Mouse (Mus musculus): ENCODE measurements around the gene Retnlb. TPM values are rescaled to one million over a fixed set of nuclear protein-coding genes. Genes with fewer than 3 reads are reported as not detected.
"Not testable (repeated sequence)": the region's sequence is repeated elsewhere in the genome, so short reads cannot be mapped to it uniquely, and the experiment has no call there.

Retnlb gene
- total RNA-seq (2021) = not detected

DNA sequence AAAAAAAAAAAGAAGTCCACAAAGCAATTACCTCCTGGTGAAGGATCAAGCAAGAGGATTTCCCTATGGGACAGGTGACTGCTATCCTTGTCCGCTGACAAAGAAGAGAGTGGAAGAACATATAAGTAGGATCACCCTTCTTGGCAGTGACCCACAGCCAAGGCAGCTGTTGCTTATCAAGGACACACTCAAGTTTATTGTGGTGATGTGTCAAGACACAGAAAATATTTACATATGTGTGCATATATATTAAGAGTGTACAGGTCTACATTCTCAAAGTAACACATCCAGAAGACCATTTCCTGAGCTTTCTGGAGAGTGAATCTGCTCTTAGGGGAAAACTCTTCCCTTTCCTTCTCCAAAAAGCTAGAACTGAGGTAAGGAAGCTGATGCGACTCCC, at the start of gene Retnlb:
TSS of gene Retnlb (plus strand) at position 162 of the 400 bp plus-strand sequence.
- intact Hi-C loops (cut with DNase I) = no loop called here
- no peak for DNase-seq (ENCODE audit: low spot score)

DNA sequence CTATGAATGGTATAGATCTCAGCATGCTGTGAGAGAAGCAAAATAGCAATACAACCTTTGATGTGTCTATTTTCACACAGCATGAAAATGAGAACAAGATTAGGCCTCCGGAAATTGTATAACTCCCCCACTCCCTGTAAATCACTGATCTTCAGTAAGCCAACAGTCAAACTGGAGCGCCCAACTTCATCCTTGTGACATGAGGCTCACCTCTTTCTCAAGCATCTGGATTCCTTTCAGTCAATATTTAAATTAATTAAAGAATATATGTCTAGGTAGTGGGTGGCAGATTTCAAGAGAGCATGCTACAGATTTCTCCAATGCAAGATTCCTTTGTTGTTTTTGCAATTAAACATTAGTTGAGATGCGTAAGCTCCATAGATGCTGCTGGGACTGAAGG, 47.5 kb upstream of the Retnlb start:
- intact Hi-C loops (cut with DNase I) = no loop called here

DNA sequence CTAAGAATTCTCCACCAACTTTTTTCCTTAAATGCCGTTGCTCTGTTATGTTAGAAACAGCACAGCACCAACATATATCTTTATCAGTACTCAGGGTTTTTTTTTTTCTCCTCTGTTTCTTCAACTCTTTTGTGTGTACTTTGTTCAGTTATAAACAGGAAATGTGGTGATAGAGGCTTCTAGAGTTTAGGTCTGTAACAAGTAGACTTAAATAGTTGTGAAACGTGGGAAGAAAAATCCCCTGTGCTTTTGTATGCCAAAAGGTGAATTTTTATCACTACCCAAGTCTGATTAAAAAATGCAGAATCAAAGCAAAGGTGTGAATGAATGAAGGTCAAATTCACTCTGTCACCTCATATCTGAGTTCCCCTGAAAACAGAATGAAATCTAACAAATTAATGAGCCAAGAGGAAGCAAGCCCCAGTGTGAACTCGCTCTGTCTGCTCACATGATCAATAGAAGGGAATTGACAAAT, 44.6 kb upstream of the Retnlb start, which contains the start of gene Trat1:
TSS of gene Trat1 (minus strand) at position 51 of the 475 bp plus-strand sequence.
- no peak for DNase-seq (ENCODE audit: low spot score)
- intact Hi-C loops (cut with DNase I) = no loop called here

More for the DNA sequence above, 47.5 kb upstream of the Retnlb start:
- no peak for DNase-seq (ENCODE audit: low spot score)

DNA sequence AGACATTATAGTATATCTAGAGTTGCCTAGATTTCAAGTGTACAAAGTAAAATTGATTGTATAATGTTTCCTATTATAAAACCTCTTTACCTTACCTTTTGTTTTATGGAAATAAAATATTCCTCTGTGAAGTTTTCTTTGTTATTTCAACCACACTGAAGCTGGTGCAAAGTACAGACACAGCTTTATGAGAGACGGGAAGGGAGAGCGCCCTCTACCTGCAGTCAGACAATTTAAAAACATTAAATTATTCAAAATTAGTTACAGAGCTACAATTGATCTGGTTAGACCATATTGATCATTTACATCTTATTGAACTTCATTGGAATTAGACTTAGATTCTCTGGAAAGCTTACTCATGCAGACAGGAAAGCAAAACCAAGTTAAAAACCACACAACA, 39.4 kb upstream of the Retnlb start:
- intact Hi-C loops (cut with DNase I) = no loop called here
- no peak for DNase-seq (ENCODE audit: low spot score)

DNA sequence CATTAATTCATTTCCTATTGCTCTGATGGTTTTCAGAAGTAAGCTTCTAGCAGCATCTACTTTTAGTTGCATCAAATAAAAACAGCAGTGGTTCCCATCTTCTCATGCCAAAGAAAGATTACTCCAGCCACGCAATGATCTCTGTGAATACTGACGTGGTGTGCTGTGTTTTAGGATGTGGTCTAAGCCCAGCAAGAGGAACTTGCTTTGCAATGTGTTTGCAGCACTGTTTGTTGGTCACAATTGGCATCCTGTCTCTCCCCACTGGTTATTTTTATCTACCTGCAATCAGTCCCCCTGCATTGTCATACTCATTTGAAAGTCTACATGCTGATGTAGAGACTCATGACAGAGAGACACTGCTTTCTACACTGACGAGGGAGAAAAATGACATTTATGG, 30.4 kb upstream of the Retnlb start:
- intact Hi-C loops (cut with DNase I) = no loop called here

DNA sequence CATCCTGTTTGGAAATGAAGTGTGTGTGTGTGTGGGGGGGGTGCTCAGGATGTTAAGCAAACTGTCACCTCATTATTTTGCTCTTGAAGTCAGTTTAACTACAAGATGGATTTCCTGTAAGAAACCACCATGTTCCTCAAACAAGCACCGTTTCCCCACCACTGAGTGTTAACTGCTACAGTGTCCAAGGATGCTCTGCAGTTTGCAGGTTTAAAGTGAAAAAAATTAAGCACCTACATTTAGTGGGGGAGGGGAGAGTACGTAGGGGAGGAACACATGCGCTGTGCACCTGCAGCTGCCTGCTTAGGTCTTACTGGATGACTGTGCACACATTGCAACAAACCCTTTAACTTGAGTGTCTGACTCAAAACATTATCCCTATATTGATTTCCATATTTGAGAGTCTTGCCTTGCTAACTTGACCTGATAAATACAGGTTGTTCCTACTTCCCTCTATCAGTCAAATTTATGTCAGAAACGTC, 27.9 kb upstream of the Retnlb start:
- no peak for DNase-seq (ENCODE audit: low spot score)
- intact Hi-C loops (cut with DNase I) = no loop called here

More for the DNA sequence above, 30.4 kb upstream of the Retnlb start:
- DNase-seq (ENCODE audit: low spot score) = no peak

DNA sequence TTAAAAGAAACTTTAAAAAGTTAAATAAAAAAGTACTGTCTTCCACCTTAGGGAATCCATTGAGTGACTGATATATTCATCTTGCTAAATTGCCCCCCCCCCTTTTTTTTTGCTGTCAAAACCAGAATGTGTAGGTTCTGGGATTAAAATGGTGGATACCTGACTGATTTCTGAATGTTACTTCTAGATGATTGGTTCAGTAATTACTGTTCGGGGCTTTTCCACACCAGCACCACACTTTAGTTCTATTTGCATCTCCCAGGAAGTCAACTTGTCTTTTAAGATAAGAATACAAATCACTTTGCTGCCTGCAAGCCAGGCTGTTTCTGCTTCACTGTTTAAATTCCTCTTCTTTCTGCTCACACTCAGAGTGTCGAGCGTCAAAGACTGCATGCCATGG, 18.4 kb upstream of the Retnlb start:
- DNase-seq (ENCODE audit: low spot score) = no peak
- intact Hi-C loops (cut with DNase I) = no loop called here

DNA sequence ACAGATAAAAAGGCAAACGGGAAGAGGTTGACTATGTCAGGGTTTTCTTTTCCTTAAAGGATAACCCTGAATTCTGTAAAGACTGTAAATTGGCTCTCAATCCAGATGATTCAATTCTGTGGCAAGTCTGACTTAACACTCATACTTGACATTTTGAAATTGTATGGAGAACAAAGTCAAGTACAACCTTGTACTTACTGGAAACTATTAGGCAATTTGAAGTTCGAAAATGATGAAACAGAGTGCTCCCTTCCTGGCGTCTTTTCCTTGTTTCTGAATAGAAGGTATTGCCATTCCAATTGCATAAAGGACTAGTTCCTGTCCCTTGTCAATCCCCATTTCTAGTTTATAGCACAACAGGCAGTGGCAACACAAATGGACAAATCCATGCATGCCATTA, 17.2 kb upstream of the Retnlb start:
- DNase-seq (ENCODE audit: low spot score) = no peak
- intact Hi-C loops (cut with DNase I) = no loop called here

DNA sequence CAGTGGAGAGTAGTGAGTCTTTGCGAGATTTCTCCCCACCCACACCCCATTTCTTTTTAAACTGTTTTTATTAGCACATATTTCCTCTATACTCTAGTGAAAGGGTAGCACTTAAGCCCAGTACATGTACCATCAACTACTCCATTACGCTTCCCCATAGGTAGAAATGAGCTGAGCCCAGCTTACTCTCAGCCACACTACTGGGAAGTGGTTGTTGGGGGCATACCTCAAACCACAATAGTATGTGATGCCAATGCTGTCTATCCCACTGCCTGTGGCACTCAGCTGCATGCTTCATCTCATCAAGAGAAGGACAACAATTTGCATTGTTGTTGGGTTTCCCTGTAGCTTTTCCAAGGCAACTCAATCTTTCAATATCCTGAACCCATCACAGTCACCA, 15.8 kb upstream of the Retnlb start:
- DNase-seq (ENCODE audit: low spot score) = no peak
- intact Hi-C loops (cut with DNase I) = no loop called here

DNA sequence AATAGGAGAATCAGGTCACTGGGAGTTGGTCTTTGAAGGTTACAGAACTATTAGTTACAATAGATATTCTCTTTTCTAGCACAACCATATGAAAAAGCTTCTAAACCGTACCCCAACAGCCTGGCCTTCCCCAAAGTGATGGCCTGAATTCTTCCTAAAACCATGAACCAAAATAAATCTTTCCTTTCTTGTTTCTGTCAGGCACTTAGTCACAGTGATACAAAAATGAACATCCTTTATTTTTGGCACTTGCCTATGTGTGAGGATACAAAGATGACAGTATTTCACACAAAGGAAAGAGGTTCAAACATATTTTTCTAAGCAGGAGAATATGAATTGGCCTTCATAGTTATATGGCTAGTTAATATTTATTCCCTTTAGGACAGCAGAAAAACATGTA, 11.2 kb upstream of the Retnlb start:
- intact Hi-C loops (cut with DNase I) = no loop called here
- DNase-seq (ENCODE audit: low spot score) = no peak

DNA sequence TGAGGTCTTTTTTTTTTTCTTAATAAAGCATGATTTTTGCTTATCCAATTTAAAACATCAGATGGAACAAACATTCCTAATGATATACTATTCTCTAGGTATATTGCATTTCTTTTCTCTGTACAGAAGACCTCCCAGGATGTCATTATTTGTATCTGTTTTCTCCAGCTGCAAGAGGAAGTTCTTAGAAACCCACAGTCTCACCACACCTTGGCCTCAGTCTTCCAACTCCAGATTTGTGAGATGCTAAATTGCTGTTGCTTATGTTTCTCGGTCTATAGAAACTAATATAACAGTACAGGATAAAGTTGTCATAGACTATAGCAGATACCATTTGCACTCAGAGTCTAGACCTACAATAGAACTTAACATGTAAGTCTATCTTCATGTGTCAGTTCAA, 10.1 kb upstream of the Retnlb start:
- DNase-seq (ENCODE audit: low spot score) = no peak
- intact Hi-C loops (cut with DNase I) = no loop called here

DNA sequence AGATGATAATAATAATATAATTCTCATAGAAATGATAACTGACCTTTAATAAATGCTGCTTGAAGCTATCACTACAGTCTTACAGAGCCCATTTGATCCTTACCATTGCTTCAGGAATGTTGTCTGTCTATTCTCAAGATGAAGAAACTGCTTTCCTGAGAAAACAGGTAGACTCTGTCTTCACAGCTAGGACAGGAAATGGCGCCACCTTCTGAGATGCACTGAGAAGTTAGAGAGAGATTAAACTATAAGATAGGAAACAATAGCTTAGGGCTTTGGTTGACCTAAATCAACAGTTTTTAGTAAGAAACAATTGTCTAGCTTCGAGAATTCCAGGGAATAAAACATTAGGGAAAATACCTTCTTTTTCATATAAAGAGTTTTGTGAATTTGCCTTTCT, 7.3 kb upstream of the Retnlb start:
- no peak for DNase-seq (ENCODE audit: low spot score)
- intact Hi-C loops (cut with DNase I) = no loop called here

DNA sequence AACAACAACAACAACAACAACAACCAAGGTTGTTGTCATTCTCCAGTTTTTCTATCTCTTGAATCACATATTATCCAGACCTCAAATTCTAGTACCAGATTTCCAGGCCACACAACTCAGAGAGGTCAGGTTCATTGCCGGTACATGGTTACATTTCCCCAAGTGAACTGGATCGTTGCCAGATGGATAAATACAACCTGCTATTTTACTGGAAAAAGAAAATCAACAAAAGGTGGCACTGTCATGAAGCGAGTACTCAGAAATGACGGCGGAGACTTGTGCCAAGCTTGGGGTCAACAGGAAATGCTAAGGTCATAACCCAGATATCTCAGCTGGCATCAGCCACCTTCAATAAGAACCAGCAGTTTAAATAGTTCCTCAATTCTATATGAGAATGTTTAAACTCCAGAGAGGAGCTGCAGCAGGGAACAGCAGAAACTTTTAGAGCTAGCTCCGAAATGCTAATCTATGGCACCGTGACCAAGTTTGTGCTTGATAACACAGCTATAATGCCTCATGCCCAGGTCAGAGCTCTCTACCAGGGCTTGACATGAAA, 4.7 kb upstream of the Retnlb start:
- DNase-seq (ENCODE audit: low spot score) = no peak
- intact Hi-C loops (cut with DNase I) = no loop called here

DNA sequence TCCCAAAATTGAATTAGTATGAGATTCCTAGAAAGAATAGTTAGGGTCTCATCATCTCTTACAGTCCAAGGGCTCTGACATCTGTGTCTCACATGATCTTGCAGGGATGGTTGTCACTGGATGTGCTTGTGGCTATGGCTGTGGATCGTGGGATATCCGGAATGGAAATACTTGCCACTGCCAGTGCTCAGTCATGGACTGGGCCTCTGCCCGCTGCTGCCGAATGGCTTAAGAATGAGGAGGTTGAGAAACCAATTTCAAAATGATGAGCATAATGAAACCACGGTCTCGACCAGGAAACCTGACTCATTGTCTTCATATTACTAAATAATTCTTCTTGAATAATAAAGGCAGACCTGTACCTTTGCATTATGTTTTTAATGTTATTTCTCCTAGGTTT, 1.9 kb downstream of the Retnlb start:
- intact Hi-C loops (cut with DNase I) = no loop called here
- DNase-seq (ENCODE audit: low spot score) = no peak

DNA sequence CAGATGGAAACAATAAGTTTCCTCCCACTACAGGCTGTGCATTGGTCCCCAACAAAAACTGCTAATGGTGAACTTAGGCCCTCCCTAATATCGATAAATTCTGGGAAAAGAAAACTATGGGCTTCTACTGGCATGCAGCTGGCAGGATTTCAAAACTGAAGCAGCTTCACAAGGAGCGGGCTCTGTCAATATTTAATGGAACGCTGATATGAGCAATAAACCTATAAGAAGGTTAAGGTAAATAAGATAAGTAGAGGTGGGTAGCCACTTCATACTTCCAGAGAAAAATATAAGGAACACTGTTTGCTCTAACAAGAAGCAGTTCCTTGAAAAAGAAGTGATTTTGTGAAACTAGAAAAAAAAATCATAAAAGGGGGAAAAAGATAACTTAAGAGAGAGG, 9.8 kb downstream of the Retnlb start:
- DNase-seq (ENCODE audit: low spot score) = no peak
- intact Hi-C loops (cut with DNase I) = no loop called here

DNA sequence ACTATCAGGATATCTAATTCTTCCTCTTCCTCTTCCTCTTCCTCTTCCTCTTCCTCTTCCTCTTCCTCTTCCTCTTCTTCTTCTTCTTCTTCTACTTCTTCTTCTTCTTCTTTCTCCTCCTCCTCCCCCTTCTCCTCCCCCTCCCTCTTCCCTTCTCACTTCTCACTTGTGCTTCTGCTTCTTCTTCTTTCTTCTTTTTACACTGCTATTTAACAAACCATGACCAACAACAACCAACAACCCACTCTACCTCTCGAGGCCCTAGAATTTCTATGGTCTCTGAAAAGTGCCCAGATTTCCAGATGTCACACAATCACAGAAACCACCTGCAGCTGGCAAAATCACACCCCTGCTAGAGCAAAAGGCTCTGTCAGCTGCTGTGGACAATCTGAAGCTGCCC, 11.0 kb downstream of the Retnlb start:
- DNase-seq (ENCODE audit: low spot score) = no peak
- intact Hi-C loops (cut with DNase I) = no loop called here

DNA sequence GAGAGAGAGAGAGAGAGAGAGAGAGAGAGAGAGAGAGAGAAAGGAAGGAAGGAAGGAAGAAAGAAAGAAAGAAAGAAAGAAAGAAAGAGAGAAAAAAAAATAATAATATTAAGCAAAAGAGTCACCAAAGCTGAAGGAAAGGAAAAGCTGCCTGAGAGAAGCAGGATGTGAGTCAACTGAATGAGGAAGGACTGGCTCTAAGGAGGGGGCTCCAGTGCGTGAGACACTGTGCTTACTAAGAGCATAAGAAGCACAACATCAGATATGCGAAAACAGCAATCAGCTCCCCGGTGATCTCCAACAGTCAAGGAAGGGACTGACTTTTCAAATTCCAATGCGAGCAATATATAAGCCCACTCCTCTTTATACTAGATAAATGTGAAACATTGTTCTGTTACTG, 12.4 kb downstream of the Retnlb start:
- intact Hi-C loops (cut with DNase I) = no loop called here
- no peak for DNase-seq (ENCODE audit: low spot score)

DNA sequence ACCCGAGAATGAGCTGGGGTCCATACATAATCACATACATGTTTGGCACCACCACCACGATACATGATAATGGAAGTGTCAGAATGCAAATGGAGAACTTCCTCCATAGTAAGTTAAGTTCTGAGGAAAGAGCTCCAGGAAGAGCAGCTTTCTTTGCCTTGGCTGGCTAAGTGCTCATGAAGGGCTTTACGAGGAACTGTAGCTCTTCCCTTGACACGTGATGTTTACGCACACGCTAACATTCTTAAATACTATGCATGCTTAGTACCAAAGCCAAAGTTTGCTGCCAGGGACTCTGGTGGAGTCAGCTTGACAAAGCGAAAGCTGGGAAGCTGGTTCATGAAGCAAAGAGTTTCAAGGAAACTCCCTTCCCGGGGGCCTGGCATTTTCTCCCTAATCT, 15.4 kb downstream of the Retnlb start:
- intact Hi-C loops (cut with DNase I) = no loop called here
- DNase-seq (ENCODE audit: low spot score) = no peak

DNA sequence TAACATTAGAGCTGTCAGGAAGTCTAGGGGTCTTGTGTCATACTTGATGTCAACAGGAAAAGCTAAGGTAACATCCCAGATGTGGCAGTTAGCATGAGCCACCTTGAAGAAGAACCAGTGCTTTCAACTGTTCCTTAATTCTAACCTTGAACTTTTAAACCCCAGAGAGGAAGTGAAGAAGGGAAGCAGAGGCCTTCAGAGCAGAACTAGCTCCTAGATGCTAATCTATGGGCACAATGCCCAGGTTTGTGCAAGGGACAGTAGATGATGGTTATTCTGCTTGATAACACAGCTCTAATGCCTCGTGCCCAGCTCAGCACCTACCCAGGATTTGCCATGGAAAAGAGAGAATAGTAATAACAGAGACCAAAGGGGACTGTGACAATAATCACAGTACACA, 17.0 kb downstream of the Retnlb start:
- intact Hi-C loops (cut with DNase I); DNase-seq (ENCODE audit: low spot score): not testable (repeated sequence)

DNA sequence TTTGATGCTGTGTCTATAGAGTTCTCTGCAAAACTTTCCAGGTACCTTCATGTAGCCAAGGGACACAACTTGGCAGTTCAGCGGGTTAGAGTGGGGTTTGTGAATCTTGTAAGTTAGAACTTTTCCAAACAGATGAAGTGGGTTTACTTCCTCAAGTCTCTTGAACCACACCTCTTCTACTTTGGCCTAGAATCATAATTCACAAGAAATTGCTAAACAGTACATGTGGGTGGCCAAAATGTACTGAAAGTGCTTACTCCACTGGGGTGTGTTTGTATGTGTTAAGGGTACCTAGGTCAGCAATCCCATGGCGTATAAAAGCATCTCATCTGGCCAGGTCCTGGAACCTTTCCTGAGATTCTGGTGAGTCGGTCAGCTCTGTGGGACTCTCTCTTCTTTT, 25.6 kb downstream of the Retnlb start, which contains the start of gene Retnla:
TSS of gene Retnla (plus strand) at position 286 of the 400 bp plus-strand sequence.
- intact Hi-C loops (cut with DNase I) = no loop called here
- DNase-seq (ENCODE audit: low spot score) = no peak

DNA sequence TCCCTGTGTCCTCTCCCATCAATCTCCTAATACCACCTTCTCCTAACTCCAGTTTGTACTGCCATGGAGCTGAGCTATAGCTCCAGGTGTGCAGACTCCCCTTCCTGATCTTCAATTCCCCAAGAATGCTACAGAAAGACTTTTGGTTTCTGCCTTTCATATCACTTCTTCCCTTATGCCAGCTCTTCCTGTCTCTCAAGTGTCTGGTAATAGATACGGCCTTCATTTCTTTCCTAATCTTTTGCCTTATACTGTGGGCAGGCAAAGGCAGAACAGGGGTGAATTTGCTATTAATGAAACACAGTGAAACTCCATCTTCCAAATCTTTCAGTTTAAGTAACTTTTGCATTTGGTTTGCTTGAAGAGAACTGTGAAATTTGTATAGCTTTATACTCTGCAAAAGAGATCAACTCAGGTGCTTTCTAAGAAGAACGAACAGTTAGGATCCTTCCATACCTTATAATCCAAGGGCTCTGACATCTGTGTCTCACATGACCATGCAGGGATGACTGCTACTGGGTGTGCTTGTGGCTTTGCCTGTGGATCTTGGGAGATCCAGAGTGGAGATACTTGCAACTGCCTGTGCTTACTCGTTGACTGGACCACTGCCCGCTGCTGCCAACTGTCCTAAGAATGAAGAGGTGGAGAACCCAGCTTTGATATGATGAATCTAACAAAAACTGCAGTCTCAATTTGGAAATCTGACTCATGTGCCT, 27.2 kb downstream of the Retnlb start:
- intact Hi-C loops (cut with DNase I) = no loop called here
- no peak for DNase-seq (ENCODE audit: low spot score)

DNA sequence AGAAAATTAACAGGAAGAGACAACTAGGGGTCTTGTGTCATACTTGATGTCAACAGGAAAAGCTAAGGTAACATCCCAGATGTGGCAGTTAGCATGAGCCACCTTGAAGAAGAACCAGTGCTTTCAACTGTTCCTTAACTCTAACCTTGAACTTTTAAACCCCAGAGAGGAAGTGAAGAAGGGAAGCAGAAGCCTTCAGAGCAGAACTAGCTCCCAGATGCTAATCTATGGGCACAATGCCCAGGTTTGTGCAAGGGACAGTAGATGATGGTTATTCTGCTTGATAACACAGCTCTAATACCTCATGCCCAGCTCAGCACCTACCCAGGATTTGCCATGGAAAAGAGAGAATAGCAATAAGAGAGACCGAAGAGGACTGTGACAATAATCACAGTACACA, 48.3 kb downstream of the Retnlb start:
- intact Hi-C loops (cut with DNase I); DNase-seq (ENCODE audit: low spot score): not testable (repeated sequence)

Data from heart, postnatal 25 days (tissue).